Mouse (Mus musculus): ENCODE results near the gene Cebpb.
A peak's percentile ranks its signal among the peaks of the same experiment; 100 is the strongest.

Cebpb gene

GRCm38 (mm10) chr2:167665972-167666713 is 22.6 kb upstream of the Cebpb start:
- no peak for DNase-seq

GRCm38 (mm10) chr2:167668426-167668825 is 20.3 kb upstream of the Cebpb start:
- DNase-seq, result no peak

GRCm38 (mm10) chr2:167669398-167669797 is 19.3 kb upstream of the Cebpb start:
- no peak for DNase-seq

- DNase-seq, result no peak
Measured at GRCm38 (mm10) chr2:167671101-167671633, 17.5 kb upstream of the Cebpb start.

- DNase-seq, result peak in 1 of 2 experiments; percentile 52
Measured at GRCm38 (mm10) chr2:167672212-167672685, 16.5 kb upstream of the Cebpb start.

GRCm38 (mm10) chr2:167675120-167675909 is 13.4 kb upstream of the Cebpb start:
- peak; percentile 65 to 66 for DNase-seq

GRCm38 (mm10) chr2:167678600-167678999 is 10.1 kb upstream of the Cebpb start:
- no peak for DNase-seq

- peak; percentile 93 to 96 for DNase-seq
Measured at GRCm38 (mm10) chr2:167679902-167680430, 8.7 kb upstream of the Cebpb start.

GRCm38 (mm10) chr2:167680657-167681056 is 8.1 kb upstream of the Cebpb start:
- peak; percentile 73 to 78 for DNase-seq

GRCm38 (mm10) chr2:167683721-167684120 is 5.0 kb upstream of the Cebpb start:
- DNase-seq, result no peak

- peak; percentile 97 to 99 for DNase-seq
Measured at GRCm38 (mm10) chr2:167685137-167685536, 3.6 kb upstream of the Cebpb start.

- no peak for DNase-seq
Measured at GRCm38 (mm10) chr2:167685865-167686264, 2.9 kb upstream of the Cebpb start.

GRCm38 (mm10) chr2:167686382-167687249 is 2.1 kb upstream of the Cebpb start:
- DNase-seq, result no peak

GRCm38 (mm10) chr2:167687250-167687586 is 1.5 kb upstream of the Cebpb start:
- no peak for DNase-seq

GRCm38 (mm10) chr2:167687651-167688101 is 1.0 kb upstream of the Cebpb start:
- DNase-seq, result peak in 1 of 2 experiments; percentile 33

GRCm38 (mm10) chr2:167688126-167688497 is 603 bp upstream of the Cebpb start:
- DNase-seq, result no peak

GRCm38 (mm10) chr2:167689501-167690218 is 945 bp downstream of the Cebpb start, which contains the start of gene Tmem189:
Tmem189 (minus strand) TSS chr2:167689822.
- peak; percentile 56 to 63 for DNase-seq

GRCm38 (mm10) chr2:167690219-167690961 is 1.7 kb downstream of the Cebpb start:
- DNase-seq, result peak; percentile 54 to 57

- no peak for DNase-seq
Measured at GRCm38 (mm10) chr2:167690962-167691311, 2.2 kb downstream of the Cebpb start.

- no peak for DNase-seq
Measured at GRCm38 (mm10) chr2:167691410-167691809, 2.7 kb downstream of the Cebpb start.
